Mouse (Mus musculus): ENCODE results near the gene Hes2. TPM values are rescaled to one million over a fixed set of nuclear protein-coding genes. Genes with fewer than 3 reads are reported as not detected.

Gene Hes2
- polyA plus RNA-seq (2015; fragmentation: Nextera tagmentation; extraction: Ambion mirVana) = 0.54 and 0.87 TPM in 2 replicates

DNA sequence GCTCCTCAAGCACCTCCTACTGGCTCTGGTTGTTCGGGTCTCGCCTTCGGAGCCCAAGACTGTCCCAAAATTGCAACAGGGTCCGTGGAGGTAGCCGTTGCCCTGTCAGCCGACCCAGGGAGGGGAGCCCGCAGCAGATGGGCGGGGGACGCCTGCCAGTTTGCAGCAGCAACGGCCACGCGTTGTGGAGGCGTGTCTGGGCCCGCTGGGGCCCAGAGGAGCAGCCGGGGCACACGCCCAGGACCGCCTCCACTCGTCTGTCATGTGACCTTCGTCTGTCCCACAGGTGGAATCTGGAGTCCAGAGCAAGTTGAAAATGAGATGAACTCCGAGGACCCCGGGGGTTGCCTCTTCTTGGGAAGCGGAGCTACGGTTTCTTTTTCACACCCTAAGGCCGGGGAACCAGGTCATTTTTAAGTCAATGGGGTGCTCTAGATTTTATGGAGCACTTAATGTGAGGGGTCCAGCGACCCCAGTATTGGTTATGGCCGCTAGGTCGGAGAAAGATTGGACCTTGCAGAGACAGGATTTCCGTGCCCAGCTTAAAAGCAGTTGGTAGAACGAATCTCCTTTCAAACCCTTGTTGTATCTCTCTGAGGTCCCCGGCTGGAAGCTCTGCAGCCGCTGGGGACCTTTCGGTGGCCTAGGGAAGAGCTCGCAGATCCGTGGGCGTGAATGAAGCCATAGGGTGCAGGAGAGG lies at the start of gene Hes2:
Gene Hes2 (plus strand): TSS at position 283 of the 700 bp plus-strand sequence.
- H3K27ac ChIP-seq (ENCODE audit: low read length) = no peak within 1 kb of the TSS
- no peak within 1 kb of the TSS for H3K9ac ChIP-seq (ENCODE audit: low read length)
- peak within 1 kb of the TSS; percentile 38 for H3K4me2 ChIP-seq (ENCODE audit: low read depth, low read length)
- H3K4me3 ChIP-seq (ENCODE audit: low read length) = peak within 1 kb of the TSS; percentile 28
- H3K9me3 ChIP-seq (ENCODE audit: control insufficient read depth, low read length) = no peaks in the 10 kb centered on the region
- H3K4me1 ChIP-seq (replicated peaks; ENCODE audit: control insufficient read depth, insufficient read depth, low read length) = peaks cover 2% of the 10 kb centered on the region
- 4% methylated on average over 35 of the region's 35 CpGs for WGBS
- peaks cover 57% of the 10 kb centered on the region for H3K27me3 ChIP-seq (ENCODE audit: control insufficient read depth, insufficient read depth, low read depth, low read length)
- ATAC-seq (ENCODE audit: low read depth) = peak; percentile 26; the same call in 1 of the 2 replicates
- H3K36me3 ChIP-seq (ENCODE audit: control insufficient read depth, insufficient read depth, low read length) = no peaks in the 10 kb centered on the region

GRCm38 (mm10) chr4:152109509-152109908 lies 49.2 kb upstream of the Hes2 start:
- no peak overlapping the region for H3K9ac ChIP-seq (ENCODE audit: low read length)
- peaks cover 13% of the 10 kb centered on the region for H3K4me1 ChIP-seq (replicated peaks; ENCODE audit: control insufficient read depth, insufficient read depth, low read length)
- WGBS = 62% methylated on average over 3 of the region's 3 CpGs
- H3K27me3 ChIP-seq (ENCODE audit: control insufficient read depth, insufficient read depth, low read depth, low read length) = peaks cover under 1% of the 10 kb centered on the region; the same call in 1 of the 2 replicates
- H3K36me3 ChIP-seq (ENCODE audit: control insufficient read depth, insufficient read depth, low read length) = peaks cover 31% of the 10 kb centered on the region
- H3K9me3 ChIP-seq (ENCODE audit: control insufficient read depth, low read length) = no peaks in the 10 kb centered on the region
- H3K27ac ChIP-seq (ENCODE audit: low read length) = no peak overlapping the region
- H3K4me2 ChIP-seq (ENCODE audit: low read depth, low read length) = no peak overlapping the region
- ATAC-seq (ENCODE audit: low read depth) = no peak
- no peak overlapping the region for H3K4me3 ChIP-seq (ENCODE audit: low read length)

GRCm38 (mm10) chr4:152110689-152111088 lies 48.0 kb upstream of the Hes2 start:
- H3K9me3 ChIP-seq (ENCODE audit: control insufficient read depth, low read length) = no peaks in the 10 kb centered on the region
- H3K4me3 ChIP-seq (ENCODE audit: low read length) = no peak overlapping the region
- WGBS = 84% methylated on average over 4 of the region's 4 CpGs
- H3K4me2 ChIP-seq (ENCODE audit: low read depth, low read length) = no peak overlapping the region
- H3K36me3 ChIP-seq (ENCODE audit: control insufficient read depth, insufficient read depth, low read length) = peaks cover 32% of the 10 kb centered on the region
- peaks cover 21% of the 10 kb centered on the region for H3K4me1 ChIP-seq (replicated peaks; ENCODE audit: control insufficient read depth, insufficient read depth, low read length)
- no peak overlapping the region for H3K9ac ChIP-seq (ENCODE audit: low read length)
- no peak for ATAC-seq (ENCODE audit: low read depth)
- H3K27ac ChIP-seq (ENCODE audit: low read length) = no peak overlapping the region
- peaks cover 6% of the 10 kb centered on the region for H3K27me3 ChIP-seq (ENCODE audit: control insufficient read depth, insufficient read depth, low read depth, low read length)

- 74% methylated on average over 9 of the region's 9 CpGs for WGBS
- peaks cover 32% of the 10 kb centered on the region for H3K4me1 ChIP-seq (replicated peaks; ENCODE audit: control insufficient read depth, insufficient read depth, low read length)
- no peak overlapping the region for H3K4me2 ChIP-seq (ENCODE audit: low read depth, low read length)
- peaks cover 9% of the 10 kb centered on the region for H3K27me3 ChIP-seq (ENCODE audit: control insufficient read depth, insufficient read depth, low read depth, low read length)
- no peak overlapping the region for H3K27ac ChIP-seq (ENCODE audit: low read length)
- no peaks in the 10 kb centered on the region for H3K9me3 ChIP-seq (ENCODE audit: control insufficient read depth, low read length)
- peaks cover 32% of the 10 kb centered on the region for H3K36me3 ChIP-seq (ENCODE audit: control insufficient read depth, insufficient read depth, low read length)
- no peak for ATAC-seq (ENCODE audit: low read depth)
- H3K4me3 ChIP-seq (ENCODE audit: low read length) = no peak overlapping the region
- H3K9ac ChIP-seq (ENCODE audit: low read length) = no peak overlapping the region
Measured at GRCm38 (mm10) chr4:152112329-152112728, 46.3 kb upstream of the Hes2 start.

DNA sequence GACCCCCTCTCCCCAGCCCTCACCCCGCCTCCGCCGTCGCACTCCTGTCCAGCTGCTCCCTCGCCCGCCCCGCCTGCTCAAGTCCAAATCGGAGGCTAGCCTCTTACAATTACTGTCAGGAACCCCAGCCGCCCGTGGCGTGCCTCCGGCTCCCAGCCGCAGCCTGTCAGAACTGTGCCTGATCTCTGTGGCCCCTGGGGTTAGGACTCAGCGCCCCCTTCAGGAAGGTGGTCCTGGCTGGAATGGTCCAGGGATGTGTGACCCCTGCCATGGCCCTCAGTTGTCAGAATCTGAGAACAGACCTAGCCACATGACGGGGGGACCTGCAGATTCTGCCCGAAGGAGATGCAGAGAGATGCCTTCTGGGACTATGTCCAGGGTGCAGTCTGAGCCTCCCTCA lies 44.6 kb upstream of the Hes2 start:
- peaks cover 22% of the 10 kb centered on the region for H3K27me3 ChIP-seq (ENCODE audit: control insufficient read depth, insufficient read depth, low read depth, low read length)
- WGBS = 80% methylated on average over 16 of the region's 16 CpGs

GRCm38 (mm10) chr4:152115921-152116612 lies 42.6 kb upstream of the Hes2 start, which contains the start of gene Tnfrsf25:
Tnfrsf25 (plus strand) TSS chr4:152115934.
- peak within 1 kb of the TSS; percentile 8 for H3K9ac ChIP-seq (ENCODE audit: low read length)

More for the DNA sequence above, 44.6 kb upstream of the Hes2 start:
- H3K9ac ChIP-seq (ENCODE audit: low read length) = no peak overlapping the region
- peaks cover 24% of the 10 kb centered on the region for H3K4me1 ChIP-seq (replicated peaks; ENCODE audit: control insufficient read depth, insufficient read depth, low read length)
- H3K36me3 ChIP-seq (ENCODE audit: control insufficient read depth, insufficient read depth, low read length) = peaks cover 26% of the 10 kb centered on the region
- no peak overlapping the region for H3K4me2 ChIP-seq (ENCODE audit: low read depth, low read length)
- ATAC-seq (ENCODE audit: low read depth) = no peak
- H3K9me3 ChIP-seq (ENCODE audit: control insufficient read depth, low read length) = no peaks in the 10 kb centered on the region
- H3K4me3 ChIP-seq (ENCODE audit: low read length) = no peak overlapping the region
- H3K27ac ChIP-seq (ENCODE audit: low read length) = no peak overlapping the region

GRCm38 (mm10) chr4:152117538-152117937 lies 41.1 kb upstream of the Hes2 start:
- no peak overlapping the region for H3K4me2 ChIP-seq (ENCODE audit: low read depth, low read length)
- H3K9me3 ChIP-seq (ENCODE audit: control insufficient read depth, low read length) = no peaks in the 10 kb centered on the region
- no peak overlapping the region for H3K4me3 ChIP-seq (ENCODE audit: low read length)
- H3K4me1 ChIP-seq (replicated peaks; ENCODE audit: control insufficient read depth, insufficient read depth, low read length) = peaks cover 32% of the 10 kb centered on the region
- 54% methylated on average over 9 of the region's 9 CpGs for WGBS
- no peak overlapping the region for H3K27ac ChIP-seq (ENCODE audit: low read length)
- H3K27me3 ChIP-seq (ENCODE audit: control insufficient read depth, insufficient read depth, low read depth, low read length) = peaks cover 53% of the 10 kb centered on the region
- no peak for ATAC-seq (ENCODE audit: low read depth)
- H3K36me3 ChIP-seq (ENCODE audit: control insufficient read depth, insufficient read depth, low read length) = peaks cover 15% of the 10 kb centered on the region
- H3K9ac ChIP-seq (ENCODE audit: low read length) = no peak overlapping the region

More at GRCm38 (mm10) chr4:152115921-152116612, 42.6 kb upstream of the Hes2 start, which contains the start of gene Tnfrsf25:
- peaks cover 39% of the 10 kb centered on the region for H3K27me3 ChIP-seq (ENCODE audit: control insufficient read depth, insufficient read depth, low read depth, low read length)
- WGBS = 6% methylated on average over 30 of the region's 30 CpGs
- H3K4me2 ChIP-seq (ENCODE audit: low read depth, low read length) = peak within 1 kb of the TSS; percentile 41
- H3K4me1 ChIP-seq (replicated peaks; ENCODE audit: control insufficient read depth, insufficient read depth, low read length) = peaks cover 32% of the 10 kb centered on the region
- peak; percentile 39 for ATAC-seq (ENCODE audit: low read depth)
- no peaks in the 10 kb centered on the region for H3K9me3 ChIP-seq (ENCODE audit: control insufficient read depth, low read length)
- peaks cover 23% of the 10 kb centered on the region for H3K36me3 ChIP-seq (ENCODE audit: control insufficient read depth, insufficient read depth, low read length)
- peak within 1 kb of the TSS; percentile 1; the same call in 1 of the 2 replicates for H3K4me3 ChIP-seq (ENCODE audit: low read length)
- H3K27ac ChIP-seq (ENCODE audit: low read length) = no peak within 1 kb of the TSS

DNA sequence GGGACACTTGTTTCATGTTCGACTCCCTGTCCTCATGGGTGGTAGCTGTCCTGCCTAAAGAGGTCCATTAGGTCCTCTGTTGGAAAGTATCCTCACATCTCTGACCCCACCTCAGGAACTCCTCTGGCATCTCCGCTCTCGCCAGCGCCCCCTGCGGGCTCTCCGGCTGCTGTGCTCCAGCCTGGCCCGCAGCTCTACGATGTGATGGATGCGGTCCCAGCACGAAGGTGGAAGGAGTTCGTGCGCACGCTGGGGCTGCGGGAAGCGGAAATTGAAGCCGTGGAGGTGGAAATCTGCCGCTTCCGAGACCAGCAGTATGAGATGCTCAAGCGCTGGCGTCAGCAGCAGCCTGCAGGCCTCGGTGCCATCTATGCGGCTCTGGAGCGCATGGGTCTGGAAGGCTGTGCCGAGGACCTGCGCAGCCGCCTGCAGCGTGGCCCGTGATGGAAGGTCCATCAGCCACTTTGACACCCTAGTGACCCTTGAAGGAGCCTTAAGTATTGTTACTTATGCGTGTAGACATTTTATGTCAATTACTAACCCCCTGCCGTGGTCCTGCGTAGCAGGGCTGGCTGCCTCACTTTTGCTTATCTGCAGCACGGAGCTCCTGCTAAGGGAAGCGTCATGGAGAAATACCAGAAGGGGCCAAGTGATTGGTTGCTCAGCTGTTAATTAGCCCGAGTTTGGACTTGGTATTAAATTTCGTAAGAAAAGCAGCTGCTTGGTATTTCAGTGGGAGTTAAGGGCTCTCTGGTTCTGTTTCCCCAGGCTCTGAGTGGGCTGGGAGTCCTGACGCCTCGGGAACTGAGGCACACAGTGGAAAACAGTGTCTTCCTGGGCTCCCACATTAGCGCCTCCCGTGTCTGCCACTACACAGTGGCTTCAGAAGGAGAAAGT lies 39.0 kb upstream of the Hes2 start:
- H3K9me3 ChIP-seq (ENCODE audit: control insufficient read depth, low read length) = no peaks in the 10 kb centered on the region
- no peak overlapping the region for H3K27ac ChIP-seq (ENCODE audit: low read length)
- H3K4me3 ChIP-seq (ENCODE audit: low read length) = no peak overlapping the region
- H3K36me3 ChIP-seq (ENCODE audit: control insufficient read depth, insufficient read depth, low read length) = peaks cover 2% of the 10 kb centered on the region; the same call in 1 of the 2 replicates
- peaks cover 32% of the 10 kb centered on the region for H3K4me1 ChIP-seq (replicated peaks; ENCODE audit: control insufficient read depth, insufficient read depth, low read length)
- ATAC-seq (ENCODE audit: low read depth) = no peak
- H3K27me3 ChIP-seq (ENCODE audit: control insufficient read depth, insufficient read depth, low read depth, low read length) = peaks cover 72% of the 10 kb centered on the region
- 8% methylated on average over 39 of the region's 39 CpGs for WGBS
- no peak overlapping the region for H3K4me2 ChIP-seq (ENCODE audit: low read depth, low read length)
- H3K9ac ChIP-seq (ENCODE audit: low read length) = no peak overlapping the region
